Mouse (Mus musculus): ENCODE measurements around the gene Actr2. TPM values are rescaled to one million over a fixed set of nuclear protein-coding genes. Genes with fewer than 3 reads are reported as not detected.

Gene Actr2
- polyA plus RNA-seq, 1 experiment from 2014 or later: 86.7 TPM

GRCm38 (mm10) chr11:20022911-20023482 is 89.7 kb downstream of the Actr2 start:
- no peak for DNase-seq (ENCODE audit: low spot score)
- no peak overlapping the region for H3K4me3 ChIP-seq (ENCODE audit: low read depth, low read length)
- no peak overlapping the region for H3K9ac ChIP-seq (ENCODE audit: low read depth, low read length)
- no peak overlapping the region for H3K4me2 ChIP-seq (replicated peaks; ENCODE audit: low read depth, low read length)
- H3K36me3 ChIP-seq (ENCODE audit: control insufficient read depth, insufficient read depth, low read length): peaks cover 29% of the 10 kb centered on the region
- H3K27me3 ChIP-seq (ENCODE audit: control insufficient read depth, insufficient read depth, low read length): no peaks in the 10 kb centered on the region
- H3K4me1 ChIP-seq (replicated peaks; ENCODE audit: control insufficient read depth, insufficient read depth, low read length): no peaks in the 10 kb centered on the region
- no peak overlapping the region for H3K27ac ChIP-seq (ENCODE audit: low read depth, low read length)
- peaks cover 6% of the 10 kb centered on the region; the same call in 1 of the 2 replicates for H3K9me3 ChIP-seq (ENCODE audit: control insufficient read depth, low read length)
- no peak for ATAC-seq (ENCODE audit: low FRiP score)
- WGBS: 91% methylated on average over 14 of the region's 14 CpGs

GRCm38 (mm10) chr11:20022462-20022861 is 90.3 kb downstream of the Actr2 start:
- no peak for ATAC-seq (ENCODE audit: low FRiP score)
- Histone ChIP-seq H3K27ac (ENCODE audit: low read depth, low read length) (no peak overlapping the region), H3K4me1 (replicated peaks; ENCODE audit: control insufficient read depth, insufficient read depth, low read length) (no peaks in the 10 kb centered on the region), H3K4me3 (ENCODE audit: low read depth, low read length) (no peak overlapping the region), H3K9me3 (ENCODE audit: control insufficient read depth, low read length) (peaks cover 6% of the 10 kb centered on the region; the same call in 1 of the 2 replicates), H3K4me2 (replicated peaks; ENCODE audit: low read depth, low read length) (no peak overlapping the region), H3K36me3 (ENCODE audit: control insufficient read depth, insufficient read depth, low read length) (peaks cover 30% of the 10 kb centered on the region), H3K9ac (ENCODE audit: low read depth, low read length) (no peak overlapping the region), H3K27me3 (ENCODE audit: control insufficient read depth, insufficient read depth, low read length) (no peaks in the 10 kb centered on the region)
- no peak for DNase-seq (ENCODE audit: low spot score)
- WGBS: 88% methylated on average over 2 of the region's 2 CpGs

- H3K4me1 ChIP-seq (replicated peaks; ENCODE audit: control insufficient read depth, insufficient read depth, low read length): no peaks in the 10 kb centered on the region
- no peaks in the 10 kb centered on the region for H3K27me3 ChIP-seq (ENCODE audit: control insufficient read depth, insufficient read depth, low read length)
- no peak for DNase-seq (ENCODE audit: low spot score)
- ATAC-seq (ENCODE audit: low FRiP score): no peak
- no peak overlapping the region for H3K9ac ChIP-seq (ENCODE audit: low read depth, low read length)
- no peak overlapping the region for H3K4me3 ChIP-seq (ENCODE audit: low read depth, low read length)
- H3K27ac ChIP-seq (ENCODE audit: low read depth, low read length): no peak overlapping the region
- 97% methylated on average over 35 of the region's 35 CpGs for WGBS
- H3K4me2 ChIP-seq (replicated peaks; ENCODE audit: low read depth, low read length): no peak overlapping the region
- peaks cover 30% of the 10 kb centered on the region for H3K36me3 ChIP-seq (ENCODE audit: control insufficient read depth, insufficient read depth, low read length)
- H3K9me3 ChIP-seq (ENCODE audit: control insufficient read depth, low read length): peaks cover 6% of the 10 kb centered on the region; the same call in 1 of the 2 replicates
Measured at GRCm38 (mm10) chr11:20020720-20021119, 92.0 kb downstream of the Actr2 start.

GRCm38 (mm10) chr11:20018905-20019304 is 93.8 kb downstream of the Actr2 start:
- Histone ChIP-seq H3K36me3 (ENCODE audit: control insufficient read depth, insufficient read depth, low read length) (peaks cover 30% of the 10 kb centered on the region), H3K27me3 (ENCODE audit: control insufficient read depth, insufficient read depth, low read length) (no peaks in the 10 kb centered on the region), H3K4me3 (ENCODE audit: low read depth, low read length) (no peak overlapping the region), H3K9ac (ENCODE audit: low read depth, low read length) (no peak overlapping the region), H3K4me2 (replicated peaks; ENCODE audit: low read depth, low read length) (no peak overlapping the region), H3K27ac (ENCODE audit: low read depth, low read length) (no peak overlapping the region), H3K4me1 (replicated peaks; ENCODE audit: control insufficient read depth, insufficient read depth, low read length) (no peaks in the 10 kb centered on the region), H3K9me3 (ENCODE audit: control insufficient read depth, low read length) (peaks cover 6% of the 10 kb centered on the region; the same call in 1 of the 2 replicates)
- 95% methylated on average over 2 of the region's 2 CpGs for WGBS
- no peak for ATAC-seq (ENCODE audit: low FRiP score)
- DNase-seq (ENCODE audit: low spot score): no peak

- DNase-seq (ENCODE audit: low spot score) (no peak), ATAC-seq (ENCODE audit: low FRiP score) (no peak)
- H3K27me3 ChIP-seq (ENCODE audit: control insufficient read depth, insufficient read depth, low read length): no peaks in the 10 kb centered on the region
- no peak overlapping the region for H3K27ac ChIP-seq (ENCODE audit: low read depth, low read length)
- peaks cover 30% of the 10 kb centered on the region for H3K36me3 ChIP-seq (ENCODE audit: control insufficient read depth, insufficient read depth, low read length)
- no peak overlapping the region for H3K9ac ChIP-seq (ENCODE audit: low read depth, low read length)
- H3K4me2 ChIP-seq (replicated peaks; ENCODE audit: low read depth, low read length): no peak overlapping the region
- H3K4me1 ChIP-seq (replicated peaks; ENCODE audit: control insufficient read depth, insufficient read depth, low read length): no peaks in the 10 kb centered on the region
- WGBS: 95% methylated on average over 13 of the region's 13 CpGs
- H3K9me3 ChIP-seq (ENCODE audit: control insufficient read depth, low read length): peaks cover 6% of the 10 kb centered on the region; the same call in 1 of the 2 replicates
- no peak overlapping the region for H3K4me3 ChIP-seq (ENCODE audit: low read depth, low read length)
Measured at GRCm38 (mm10) chr11:20017937-20018336, 94.8 kb downstream of the Actr2 start.

GRCm38 (mm10) chr11:20013366-20013765 is 99.3 kb downstream of the Actr2 start:
- Histone ChIP-seq H3K4me3 (ENCODE audit: low read depth, low read length) (no peak overlapping the region), H3K9me3 (ENCODE audit: control insufficient read depth, low read length) (no peaks in the 10 kb centered on the region), H3K9ac (ENCODE audit: low read depth, low read length) (no peak overlapping the region), H3K4me1 (replicated peaks; ENCODE audit: control insufficient read depth, insufficient read depth, low read length) (no peaks in the 10 kb centered on the region), H3K27me3 (ENCODE audit: control insufficient read depth, insufficient read depth, low read length) (no peaks in the 10 kb centered on the region), H3K27ac (ENCODE audit: low read depth, low read length) (no peak overlapping the region), H3K4me2 (replicated peaks; ENCODE audit: low read depth, low read length) (no peak overlapping the region), H3K36me3 (ENCODE audit: control insufficient read depth, insufficient read depth, low read length) (0 out of 2 replicates have a peak, but pooled peaks cover 4% of the 10 kb centered on the region)
- 93% methylated on average over 3 of the region's 3 CpGs for WGBS
- DNase-seq (ENCODE audit: low spot score) (no peak), ATAC-seq (ENCODE audit: low FRiP score) (no peak)

Other genes starting within 250 kb of the Actr2 start
- gene Spred2, start 188.5 kb downstream of the Actr2 start, polyA plus RNA-seq (2014; fragmentation: Nextera tagmentation; extraction: Ambion mirVana): 6.2 and 6.7 TPM in 2 replicates
- 273 TPM in 2 replicates for gene Rab1a, start 88.5 kb upstream of the Actr2 start, polyA plus RNA-seq (2014; fragmentation: Nextera tagmentation; extraction: Ambion mirVana)
- gene Cep68, start 136.5 kb upstream of the Actr2 start, polyA plus RNA-seq (2014; fragmentation: Nextera tagmentation; extraction: Ambion mirVana): 27.1 and 33.2 TPM in 2 replicates
- 19.3 and 19.4 TPM in 2 replicates for gene Slc1a4, start 219.8 kb upstream of the Actr2 start, polyA plus RNA-seq (2014; fragmentation: Nextera tagmentation; extraction: Ambion mirVana)